Mouse (Mus musculus): ENCODE measurements around the gene Clstn1.

Gene Clstn1

DNA sequence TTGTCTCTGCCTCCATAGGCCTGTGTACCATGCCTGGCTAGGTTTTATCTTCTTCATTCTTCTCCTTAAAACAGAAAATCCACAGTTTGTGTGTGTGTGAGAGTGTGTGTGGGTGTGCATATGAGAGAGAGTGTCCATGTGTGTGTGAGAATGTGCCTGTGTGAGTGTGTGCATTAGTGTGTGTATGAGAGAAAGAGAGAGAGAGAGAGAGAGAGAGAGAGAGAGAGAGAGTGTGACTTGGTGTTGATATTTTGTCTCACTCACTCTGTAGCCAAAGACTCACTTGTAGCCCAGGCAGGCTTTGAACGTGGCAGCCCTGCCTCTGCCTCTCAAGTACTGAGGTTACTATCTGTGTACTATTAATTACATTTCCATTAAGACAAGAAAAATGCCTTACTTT, 47.9 kb downstream of the Clstn1 start:
- in situ Hi-C loops (cut with MboI, MseI): no loop called here

DNA sequence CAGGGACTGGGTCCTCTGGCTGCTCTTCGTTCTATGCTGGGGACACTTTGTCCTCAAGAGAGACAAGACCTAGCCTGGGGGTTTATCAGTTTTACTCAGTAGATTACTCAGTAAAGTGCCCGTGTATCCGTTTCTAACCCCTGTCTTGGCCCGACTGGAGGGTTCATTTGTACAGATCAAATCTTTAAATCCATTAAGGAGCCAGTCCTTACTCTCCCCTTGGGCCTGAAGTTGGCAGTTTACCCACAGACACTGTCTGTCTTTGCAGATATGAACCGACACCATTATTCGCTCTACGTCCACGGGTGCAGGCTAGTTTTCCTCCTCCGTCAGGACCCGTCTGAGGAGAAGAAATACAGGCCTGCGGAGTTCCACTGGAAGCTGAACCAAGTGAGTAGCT, 48.7 kb downstream of the Clstn1 start:
- in situ Hi-C loops (cut with MboI, MseI): no loop called here

DNA sequence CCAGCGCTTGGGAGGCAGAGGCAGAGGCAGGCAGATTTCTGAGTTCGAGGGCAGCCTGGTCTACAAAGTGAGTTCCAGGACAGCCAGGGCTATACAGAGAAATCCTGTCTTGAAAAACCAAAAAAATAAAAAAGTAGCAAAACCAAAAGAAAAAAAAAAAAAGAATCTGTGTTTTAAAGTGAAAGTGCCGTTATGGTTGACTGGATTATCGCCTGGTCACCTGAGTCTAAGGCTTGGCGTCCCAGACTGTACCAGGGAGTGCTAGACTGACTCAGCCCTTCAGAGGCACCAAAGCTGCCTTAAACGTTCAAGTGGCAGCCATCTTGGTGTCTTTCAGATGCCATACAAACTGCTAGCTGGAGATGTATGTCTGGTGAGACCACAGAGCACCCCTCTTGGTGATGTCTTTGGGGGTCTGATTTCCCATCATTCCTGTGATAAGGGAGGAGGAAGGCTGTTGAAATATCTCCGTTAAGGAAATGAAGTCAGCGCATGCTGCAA, 49.7 kb downstream of the Clstn1 start:
- in situ Hi-C loops (cut with MboI, MseI): no loop called here

DNA sequence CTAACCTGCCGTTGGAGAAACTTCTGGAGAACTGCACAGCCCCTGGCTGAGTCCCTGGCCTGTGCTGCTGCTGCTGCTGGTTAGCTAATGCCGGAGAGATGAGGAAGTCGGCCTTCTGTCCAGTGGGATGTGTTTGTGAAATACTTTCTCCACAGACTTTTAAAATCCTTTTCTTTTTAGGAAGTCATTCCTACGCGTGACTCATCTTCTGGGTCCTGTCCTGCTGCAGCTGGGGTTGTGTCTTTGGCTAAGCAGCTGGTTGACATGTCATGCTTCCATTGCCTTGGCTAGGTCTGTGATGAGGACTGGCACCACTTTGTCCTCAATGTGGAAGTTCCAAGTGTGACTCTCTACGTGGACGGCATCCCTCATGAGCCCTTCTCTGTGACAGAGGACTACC, 51.7 kb downstream of the Clstn1 start:
- in situ Hi-C loops (cut with MboI, MseI): no loop called here

DNA sequence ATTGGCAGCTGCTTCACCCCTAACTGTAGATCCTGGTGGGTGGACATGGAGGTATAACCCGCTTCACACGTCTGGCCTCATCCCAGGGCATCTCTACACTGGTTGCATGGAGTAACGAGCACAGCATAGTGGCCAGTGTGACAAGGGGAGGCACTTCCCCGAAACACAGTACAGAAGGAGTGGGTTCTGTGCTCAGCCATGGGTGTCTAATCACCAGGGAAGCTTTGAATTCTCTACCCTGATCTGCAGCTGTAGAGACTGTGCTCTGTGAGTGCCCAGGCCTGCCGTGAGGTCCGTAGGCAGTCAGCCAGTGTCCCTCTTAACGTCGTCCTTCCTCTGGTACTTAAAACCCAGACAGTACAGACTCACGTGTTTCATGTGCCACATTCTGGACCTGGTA, 54.6 kb downstream of the Clstn1 start:
- in situ Hi-C loops (cut with MboI, MseI): no loop called here

DNA sequence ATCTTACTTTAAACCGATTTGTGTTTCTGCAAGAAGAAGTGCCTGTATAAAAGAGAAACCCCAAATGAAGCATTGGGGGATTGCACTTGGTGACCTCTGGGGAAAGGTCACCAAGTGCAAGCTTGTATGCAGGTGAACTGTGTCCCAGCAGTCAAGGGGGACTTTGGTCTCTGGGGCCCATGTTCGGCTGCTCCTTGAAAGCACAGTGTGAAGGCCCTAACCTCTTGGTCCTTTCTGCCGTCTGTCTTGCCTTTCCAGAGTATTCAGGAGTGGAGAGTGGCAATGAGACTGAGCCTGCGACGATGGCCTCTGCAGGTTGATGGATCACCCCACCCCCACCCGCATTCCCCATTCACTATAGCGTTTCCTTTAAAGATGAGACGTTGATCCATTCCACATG, 55.1 kb downstream of the Clstn1 start:
- in situ Hi-C loops (cut with MboI, MseI): no loop called here

DNA sequence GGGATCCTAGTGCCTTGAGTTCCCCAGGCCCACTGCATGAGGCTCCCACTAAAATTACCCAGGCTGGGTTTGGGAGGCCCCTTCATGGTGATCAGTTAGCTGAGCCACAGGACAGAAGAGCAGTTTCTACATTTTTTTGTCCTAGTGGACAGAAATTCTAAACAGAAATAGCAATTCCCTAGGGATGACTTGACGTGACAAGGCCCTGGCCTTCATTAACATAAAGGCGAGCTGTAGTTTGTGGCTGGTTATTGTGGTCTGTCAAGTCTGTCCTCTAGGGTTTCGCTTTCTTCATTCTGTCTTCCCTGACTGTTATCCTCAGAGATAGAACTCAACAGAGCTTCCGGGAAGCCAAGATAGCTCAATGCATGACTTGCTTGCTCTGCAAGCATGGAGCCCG, 55.7 kb downstream of the Clstn1 start:
- in situ Hi-C loops (cut with MboI, MseI): no loop called here

DNA sequence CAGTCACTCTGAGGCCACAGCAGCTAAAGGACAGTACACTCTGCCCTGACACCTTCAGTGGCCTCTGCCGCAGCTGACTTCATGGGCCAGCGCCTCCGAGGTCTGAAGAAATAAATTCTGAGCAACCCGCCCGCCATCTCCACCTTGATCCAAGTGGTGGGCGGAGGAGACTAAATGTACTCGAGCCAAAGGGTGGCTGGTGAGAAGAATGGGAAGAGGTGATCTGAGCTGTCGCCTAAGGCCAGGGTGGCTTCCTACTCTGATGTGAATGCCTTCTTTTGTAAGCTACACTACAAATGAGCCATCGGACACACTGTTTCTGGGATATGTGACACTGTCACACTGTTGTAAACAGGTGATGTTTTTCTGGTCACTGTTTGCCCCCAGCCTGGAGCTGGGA, 59.5 kb downstream of the Clstn1 start:
- in situ Hi-C loops (cut with MboI, MseI): no loop called here

DNA sequence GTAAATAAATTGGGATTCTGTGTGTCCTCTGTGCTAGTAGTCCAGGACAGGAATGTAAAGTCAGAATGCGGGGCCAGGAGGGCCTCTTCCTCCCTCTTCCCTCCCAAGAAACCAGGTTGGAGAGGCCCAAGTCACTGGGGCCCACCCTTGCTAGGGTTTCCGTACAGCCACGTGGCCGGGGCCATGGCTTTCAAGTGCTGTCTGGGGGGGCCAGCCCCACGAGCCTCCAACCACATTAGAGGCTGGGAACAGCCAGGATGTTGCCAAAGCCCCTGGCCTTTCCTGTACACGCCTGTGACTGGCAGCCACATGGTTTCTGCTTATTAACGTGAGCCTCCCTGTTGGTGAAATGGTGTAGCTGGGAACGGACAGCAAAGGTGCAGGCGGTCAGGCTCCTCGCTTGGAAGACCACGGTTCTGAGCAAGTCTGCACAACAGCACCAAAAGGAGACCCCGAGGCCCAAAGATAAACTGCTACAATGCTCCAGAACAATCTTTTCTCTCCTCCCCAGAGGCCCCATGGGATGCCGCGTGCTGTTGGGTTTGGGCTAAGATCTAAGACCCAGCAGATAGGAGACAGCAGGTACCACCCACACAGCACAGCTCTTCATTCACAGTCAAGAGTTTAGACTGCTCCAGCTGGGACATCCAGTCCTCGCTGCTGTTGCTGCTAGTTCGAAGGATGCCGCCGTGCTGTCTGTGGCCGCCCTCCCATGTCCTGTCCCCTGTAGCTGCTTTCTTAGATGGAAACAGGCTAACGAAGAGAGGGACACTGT, 62.0 kb downstream of the Clstn1 start:
- in situ Hi-C loops (cut with MboI, MseI): no loop called here

DNA sequence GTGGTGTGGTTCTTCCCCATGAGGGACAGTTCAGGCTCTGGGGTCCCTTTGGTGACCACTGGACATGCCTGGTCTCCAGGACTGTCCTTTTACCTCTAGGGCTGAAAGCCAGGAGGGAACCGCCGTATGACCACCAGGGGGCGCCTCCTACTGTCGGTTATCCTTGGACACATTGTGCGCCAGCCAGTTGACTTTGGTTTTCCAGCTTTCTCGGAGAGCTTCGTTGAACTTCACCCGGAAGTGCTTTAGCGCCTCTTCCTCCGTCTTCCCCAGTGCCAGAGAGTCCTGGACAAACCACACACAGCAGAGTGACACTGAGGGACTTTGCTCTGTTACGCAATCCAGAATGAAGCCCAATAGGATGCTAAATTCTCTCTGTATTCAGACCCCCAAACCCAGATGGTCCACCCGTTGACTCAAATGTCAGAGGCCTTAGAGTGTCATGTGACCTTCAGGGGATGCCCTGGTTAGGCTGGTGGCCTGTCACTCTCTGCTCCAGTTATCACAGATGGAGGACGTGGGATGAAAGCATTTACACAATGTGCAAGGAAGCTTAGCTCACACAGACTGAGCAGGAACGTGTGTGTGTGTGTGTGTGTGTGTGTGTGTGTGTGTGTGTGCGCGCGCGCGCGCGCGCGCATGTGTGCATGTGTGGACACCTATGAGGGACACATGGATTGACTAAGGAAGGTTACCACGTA, 64.4 kb downstream of the Clstn1 start:
- in situ Hi-C loops (cut with MboI, MseI): loop anchor here (5.0 kb wide), 1 partner anchor 47 kb away; no protein-coding TSS in a partner anchor

DNA sequence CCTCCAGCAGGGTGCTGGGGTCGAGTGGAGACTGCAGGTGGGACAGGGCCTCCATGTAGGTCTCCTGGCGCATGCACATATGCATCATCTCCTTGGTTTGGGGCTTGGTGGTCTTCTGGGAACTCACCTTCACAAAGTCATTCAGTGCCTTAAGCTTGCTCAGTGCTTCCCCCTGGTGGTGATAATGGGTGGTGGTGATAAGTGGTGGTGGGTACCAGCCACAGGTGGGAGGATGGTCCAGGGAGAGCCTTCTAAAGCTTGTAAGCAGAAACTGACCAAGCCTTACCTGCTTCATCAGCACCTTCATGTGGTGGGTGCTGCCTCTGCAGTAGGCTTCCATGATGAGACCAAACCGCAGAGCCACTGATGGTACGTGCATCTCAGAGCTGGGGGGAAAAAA, 68.0 kb downstream of the Clstn1 start:
- in situ Hi-C loops (cut with MboI, MseI): loop anchor here (5.0 kb wide), 1 partner anchor 43 kb away; no protein-coding TSS in a partner anchor

DNA sequence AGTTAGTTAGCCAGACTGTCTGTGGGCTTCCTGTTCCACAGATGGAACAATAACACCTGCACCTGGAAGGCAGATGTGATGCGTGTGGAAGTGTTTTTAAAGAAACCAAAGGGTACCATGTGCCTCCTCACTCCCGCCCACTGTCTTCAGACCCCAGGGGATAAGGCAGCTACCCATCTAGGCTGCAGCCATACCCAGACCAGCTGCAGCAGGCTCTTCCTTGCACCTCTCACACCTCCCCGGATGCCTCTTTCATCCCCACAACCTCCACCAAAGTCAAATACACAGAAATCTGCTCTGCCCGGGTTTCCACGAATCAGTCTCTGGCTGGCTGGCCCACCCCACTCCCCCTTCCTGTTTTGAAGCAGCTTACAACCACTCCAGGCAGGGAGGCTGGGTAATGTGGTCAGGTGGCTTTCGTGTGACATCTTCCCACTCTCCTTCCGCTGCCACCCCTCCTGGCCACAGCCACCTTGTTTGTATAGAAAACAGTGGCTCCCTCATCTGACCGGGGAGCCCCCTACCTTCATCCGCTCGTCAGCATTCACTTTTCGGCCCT, 71.7 kb downstream of the Clstn1 start:
- in situ Hi-C loops (cut with MboI, MseI): no loop called here

DNA sequence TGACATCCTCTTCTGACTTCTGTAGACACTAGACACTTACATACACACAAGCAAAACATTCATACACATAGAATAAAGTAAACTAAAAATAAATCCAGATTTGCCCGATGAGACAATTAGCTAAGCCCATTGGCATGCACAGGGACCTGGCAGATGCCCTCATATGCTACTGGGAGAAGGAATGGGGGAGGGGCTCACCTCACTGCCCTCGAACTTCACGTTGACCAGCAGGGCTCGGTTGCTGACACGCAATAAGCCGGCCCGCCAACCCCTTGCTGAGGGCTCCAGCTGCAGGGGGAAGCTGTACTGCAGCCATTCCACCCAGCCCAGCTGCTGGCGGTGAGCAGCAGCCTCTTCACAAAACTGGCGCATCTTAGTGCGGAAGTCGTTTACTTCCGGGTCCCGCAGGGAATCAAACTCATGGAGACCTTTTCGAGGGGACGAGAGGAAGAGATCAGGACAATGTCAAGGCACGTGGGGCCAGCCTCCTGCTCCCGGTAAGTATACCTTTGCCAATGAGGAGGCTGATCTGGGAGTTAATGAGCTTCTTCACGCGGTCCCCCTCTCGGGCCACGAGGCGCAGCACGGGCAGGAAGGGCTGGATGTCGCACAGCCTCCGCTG, 73.3 kb downstream of the Clstn1 start:
- in situ Hi-C loops (cut with MboI, MseI): no loop called here

DNA sequence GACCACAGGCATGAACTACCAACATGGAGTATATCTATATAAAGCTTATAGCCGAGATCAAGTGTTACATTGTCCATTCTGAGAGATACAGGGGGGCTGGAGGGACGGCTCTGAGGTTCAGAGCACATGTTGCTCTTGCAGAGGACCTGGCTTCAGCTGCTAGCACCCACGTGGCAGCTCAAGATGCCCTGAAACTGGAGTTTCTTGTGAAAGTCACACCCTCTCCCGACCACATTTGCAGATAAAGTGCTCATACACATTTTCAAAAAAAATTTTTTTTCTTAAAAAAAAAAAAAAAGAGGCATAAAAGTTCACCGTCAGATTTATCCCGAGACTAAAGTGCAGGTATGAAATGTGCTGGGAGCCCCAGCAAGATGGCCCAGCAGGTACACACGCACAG, 74.3 kb downstream of the Clstn1 start:
- in situ Hi-C loops (cut with MboI, MseI): no loop called here

DNA sequence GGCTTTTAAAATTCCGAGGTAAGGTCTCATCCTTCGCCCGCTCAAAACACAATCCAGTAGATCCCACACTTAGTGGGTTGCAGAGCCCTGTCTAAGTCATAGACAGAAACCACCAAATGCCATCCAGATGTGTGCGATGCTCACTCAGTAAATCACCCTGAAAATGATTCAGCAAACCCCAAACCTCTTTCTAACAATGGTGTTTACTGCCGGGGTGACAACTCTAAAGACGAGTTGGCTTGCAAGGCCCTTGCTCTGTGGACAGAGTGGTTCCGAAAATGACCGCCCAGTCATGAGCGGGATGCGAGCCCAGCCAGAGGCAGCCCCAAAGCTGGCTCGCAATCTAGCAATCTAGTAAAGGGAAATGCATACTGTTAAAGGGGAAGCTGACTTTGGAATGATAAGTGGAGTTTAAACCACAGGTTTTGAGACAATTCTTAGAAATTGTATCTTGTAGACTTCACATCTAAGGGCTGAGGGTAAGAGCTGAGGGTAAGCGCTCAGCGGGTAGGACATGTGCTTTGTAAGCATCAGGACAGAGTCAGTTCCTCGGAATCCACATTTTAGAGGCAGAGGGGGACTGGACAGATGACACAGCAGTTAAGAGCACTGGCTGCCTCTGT, 75.8 kb downstream of the Clstn1 start:
- in situ Hi-C loops (cut with MboI, MseI): no loop called here

DNA sequence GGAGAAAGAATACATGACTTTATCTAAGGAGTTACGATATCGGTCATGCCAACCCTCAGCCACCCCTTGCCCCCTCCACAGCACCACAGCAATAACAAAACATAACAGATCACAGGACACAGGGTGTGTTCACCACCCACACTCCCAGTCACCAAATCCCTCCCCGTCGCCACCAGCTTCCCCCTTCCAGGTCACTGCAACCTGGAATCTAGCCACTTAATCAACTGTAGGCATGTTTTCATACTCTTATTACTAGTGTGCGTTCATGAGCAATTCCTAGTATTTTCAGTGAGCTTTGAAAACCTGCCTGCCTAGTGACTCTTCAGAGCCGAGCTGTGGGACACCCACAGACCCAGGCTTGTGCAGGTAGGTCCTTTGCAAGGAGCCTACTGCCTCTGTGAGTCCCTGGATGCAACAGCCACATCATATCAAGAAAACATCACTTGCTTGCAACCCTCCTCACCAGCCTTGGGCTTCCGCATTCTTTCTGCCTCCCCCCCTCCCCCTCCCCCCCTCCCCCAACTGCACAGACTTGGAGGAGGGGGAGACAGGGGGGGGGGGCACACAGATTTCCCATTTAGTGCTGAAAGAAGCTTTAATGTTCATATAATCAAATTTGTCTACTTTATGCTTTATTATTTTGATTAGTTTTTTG, 77.7 kb downstream of the Clstn1 start:
- in situ Hi-C loops (cut with MboI, MseI): no loop called here

DNA sequence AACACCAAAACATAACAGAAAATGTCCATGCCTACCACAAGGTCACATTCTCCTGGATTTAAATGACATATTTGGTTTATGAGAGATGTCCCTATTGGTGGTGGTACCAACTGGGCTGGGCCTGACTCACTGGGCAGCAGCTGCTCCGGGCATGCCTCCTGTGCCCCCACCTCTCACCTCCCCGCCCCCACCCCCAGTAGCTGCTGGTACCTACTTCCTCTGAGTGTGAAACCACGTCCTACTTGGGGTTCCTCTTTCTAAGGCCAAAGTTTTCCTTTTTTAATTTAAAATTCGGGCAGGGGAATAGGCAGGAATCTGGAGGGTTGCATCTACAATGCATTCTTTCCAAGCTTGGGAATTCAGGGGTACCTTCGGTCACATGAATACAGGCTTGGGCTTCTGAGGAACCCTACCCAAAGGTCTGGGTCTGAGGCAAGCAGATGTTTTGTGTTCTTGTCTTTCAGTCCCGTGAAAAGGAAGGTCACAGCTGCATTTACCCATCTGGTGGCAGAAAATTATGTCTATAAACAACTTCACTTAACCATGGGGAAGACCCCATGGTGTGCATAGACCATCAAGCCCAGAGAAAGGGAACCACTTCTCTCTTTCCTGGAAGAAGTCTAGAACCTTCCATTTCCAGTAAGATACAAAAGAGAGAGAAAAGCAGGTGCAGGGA, 78.9 kb downstream of the Clstn1 start:
- in situ Hi-C loops (cut with MboI, MseI): no loop called here

DNA sequence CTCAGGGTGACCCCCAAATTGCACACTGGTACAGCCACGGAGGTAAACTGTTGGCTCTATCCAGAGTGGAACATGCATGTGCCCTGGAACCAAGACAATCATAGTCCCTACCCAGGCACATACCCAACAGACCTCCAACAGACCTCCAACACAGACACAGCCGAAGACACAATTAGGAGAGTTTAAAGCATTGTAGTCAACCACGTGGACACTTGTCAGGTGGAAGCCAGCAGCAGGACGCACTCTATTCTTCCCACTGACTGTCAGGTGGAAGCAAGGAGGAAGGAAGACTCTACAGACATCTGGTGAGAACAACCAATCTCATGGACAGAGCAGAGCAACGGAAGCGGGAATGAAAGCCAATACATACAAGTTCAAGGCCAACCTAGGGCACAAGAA, 79.4 kb downstream of the Clstn1 start:
- in situ Hi-C loops (cut with MboI, MseI): no loop called here

DNA sequence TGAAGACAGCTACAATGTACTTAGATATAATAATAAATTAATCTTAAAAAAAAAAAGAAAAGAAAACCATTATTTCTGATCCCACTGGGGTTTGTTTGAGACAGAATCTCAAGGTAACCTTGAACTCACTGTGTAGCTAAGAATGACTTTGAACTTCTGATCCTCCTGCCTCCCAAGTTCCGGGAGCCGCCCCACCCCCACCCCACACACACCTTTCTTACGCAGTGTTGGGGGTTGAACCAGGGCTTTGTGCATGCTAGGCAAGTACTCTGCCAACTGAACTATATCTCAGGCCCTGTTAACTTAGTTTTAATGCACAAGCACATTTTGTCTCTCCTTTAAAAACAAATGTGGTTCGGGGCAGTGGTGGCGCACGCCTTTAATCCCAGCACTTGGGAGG, 84.9 kb downstream of the Clstn1 start:
- in situ Hi-C loops (cut with MboI, MseI): no loop called here

DNA sequence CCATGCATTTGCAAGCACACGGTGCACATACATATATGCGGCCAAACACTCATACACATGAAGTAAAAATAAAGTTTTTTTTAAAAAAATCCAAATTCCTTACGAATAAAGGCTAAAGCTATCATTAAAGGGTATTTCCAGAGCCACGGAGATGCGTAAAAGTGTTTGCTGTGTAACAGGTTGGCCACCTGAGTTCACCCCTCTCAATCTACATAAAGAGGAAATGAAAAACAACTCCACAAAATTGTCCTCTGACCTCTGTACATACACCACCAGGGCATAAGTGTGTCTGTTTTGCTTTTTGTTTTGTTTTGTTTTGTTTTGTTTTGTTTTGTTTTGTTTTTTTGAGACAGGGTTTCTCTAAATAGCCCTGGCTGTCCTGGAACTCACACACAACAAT, 86.5 kb downstream of the Clstn1 start:
- in situ Hi-C loops (cut with MboI, MseI): no loop called here

All from regulatory T cell (primary cell).